Mouse (Mus musculus): Measurements from ENCODE around the gene Pla1a. TPM values are rescaled to one million over a fixed set of nuclear protein-coding genes. Genes with fewer than 3 reads are reported as not detected.

The Pla1a gene
- polyA plus RNA-seq, 1 experiment = 2.3 TPM

GRCm38 (mm10) chr16:38440403-38440802, 7.5 kb upstream of the Pla1a start:
- Histone ChIP-seq H3K4me1 (ENCODE audit: control insufficient read depth, insufficient read depth, low read length) (no peaks in the 10 kb centered on the region), H3K4me3 (ENCODE audit: insufficient read depth, low read length) (no peak overlapping the region), H3K27ac (ENCODE audit: insufficient read depth, low read length) (no peak overlapping the region)
- no peak for TF ChIP-seq POLR2A (IDR thresholded peaks at IDR 0.05; ENCODE audit: extremely low read depth, insufficient read depth, low read length)
- no peak for TF ChIP-seq CTCF (IDR thresholded peaks at IDR 0.05; ENCODE audit: extremely low read depth, insufficient read depth, low read length)

- Histone ChIP-seq H3K4me3 (ENCODE audit: insufficient read depth, low read length) (no peak overlapping the region), H3K27ac (ENCODE audit: insufficient read depth, low read length) (no peak overlapping the region), H3K4me1 (ENCODE audit: control insufficient read depth, insufficient read depth, low read length) (no peaks in the 10 kb centered on the region)
- TF ChIP-seq CTCF (IDR thresholded peaks at IDR 0.05; ENCODE audit: extremely low read depth, insufficient read depth, low read length) = no peak
- no peak for TF ChIP-seq POLR2A (IDR thresholded peaks at IDR 0.05; ENCODE audit: extremely low read depth, insufficient read depth, low read length)
Measured at GRCm38 (mm10) chr16:38439190-38439589, 6.2 kb upstream of the Pla1a start.

GRCm38 (mm10) chr16:38434295-38434795, 1.4 kb upstream of the Pla1a start:
- Histone ChIP-seq H3K4me1 (ENCODE audit: control insufficient read depth, insufficient read depth, low read length) (no peaks in the 10 kb centered on the region), H3K4me3 (ENCODE audit: insufficient read depth, low read length) (no peak overlapping the region), H3K27ac (ENCODE audit: insufficient read depth, low read length) (no peak overlapping the region)
- TF ChIP-seq CTCF (IDR thresholded peaks at IDR 0.05; ENCODE audit: extremely low read depth, insufficient read depth, low read length) = no peak
- no peak for TF ChIP-seq POLR2A (IDR thresholded peaks at IDR 0.05; ENCODE audit: extremely low read depth, insufficient read depth, low read length)

- TF ChIP-seq POLR2A (IDR thresholded peaks at IDR 0.05; ENCODE audit: extremely low read depth, insufficient read depth, low read length) = no peak
- no peak for TF ChIP-seq CTCF (IDR thresholded peaks at IDR 0.05; ENCODE audit: extremely low read depth, insufficient read depth, low read length)
- Histone ChIP-seq H3K27ac (ENCODE audit: insufficient read depth, low read length) (no peak overlapping the region), H3K4me1 (ENCODE audit: control insufficient read depth, insufficient read depth, low read length) (no peaks in the 10 kb centered on the region), H3K4me3 (ENCODE audit: insufficient read depth, low read length) (no peak overlapping the region)
Measured at GRCm38 (mm10) chr16:38433514-38433913, 569 bp upstream of the Pla1a start.

- H3K27ac ChIP-seq (ENCODE audit: insufficient read depth, low read length) = no peak overlapping the region
- TF ChIP-seq CTCF (IDR thresholded peaks at IDR 0.05; ENCODE audit: extremely low read depth, insufficient read depth, low read length) (no peak), POLR2A (IDR thresholded peaks at IDR 0.05; ENCODE audit: extremely low read depth, insufficient read depth, low read length) (no peak)
- no peaks in the 10 kb centered on the region for H3K4me1 ChIP-seq (ENCODE audit: control insufficient read depth, insufficient read depth, low read length)
- H3K4me3 ChIP-seq (ENCODE audit: insufficient read depth, low read length) = no peak overlapping the region
Measured at GRCm38 (mm10) chr16:38431446-38432185, 1.3 kb downstream of the Pla1a start.

- no peak overlapping the region for H3K27ac ChIP-seq (ENCODE audit: insufficient read depth, low read length)
- no peak overlapping the region for H3K4me3 ChIP-seq (ENCODE audit: insufficient read depth, low read length)
- TF ChIP-seq CTCF (IDR thresholded peaks at IDR 0.05; ENCODE audit: extremely low read depth, insufficient read depth, low read length) (no peak), POLR2A (IDR thresholded peaks at IDR 0.05; ENCODE audit: extremely low read depth, insufficient read depth, low read length) (no peak)
- no peaks in the 10 kb centered on the region for H3K4me1 ChIP-seq (ENCODE audit: control insufficient read depth, insufficient read depth, low read length)
Measured at GRCm38 (mm10) chr16:38425799-38426198, 7.1 kb downstream of the Pla1a start.

GRCm38 (mm10) chr16:38425374-38425773, 7.6 kb downstream of the Pla1a start:
- TF ChIP-seq CTCF (IDR thresholded peaks at IDR 0.05; ENCODE audit: extremely low read depth, insufficient read depth, low read length) = no peak
- no peak for TF ChIP-seq POLR2A (IDR thresholded peaks at IDR 0.05; ENCODE audit: extremely low read depth, insufficient read depth, low read length)
- Histone ChIP-seq H3K4me3 (ENCODE audit: insufficient read depth, low read length) (no peak overlapping the region), H3K4me1 (ENCODE audit: control insufficient read depth, insufficient read depth, low read length) (no peaks in the 10 kb centered on the region), H3K27ac (ENCODE audit: insufficient read depth, low read length) (no peak overlapping the region)

- H3K27ac ChIP-seq (ENCODE audit: insufficient read depth, low read length) = no peak overlapping the region
- no peak for TF ChIP-seq POLR2A (IDR thresholded peaks at IDR 0.05; ENCODE audit: extremely low read depth, insufficient read depth, low read length)
- TF ChIP-seq CTCF (IDR thresholded peaks at IDR 0.05; ENCODE audit: extremely low read depth, insufficient read depth, low read length) = no peak
- no peaks in the 10 kb centered on the region for H3K4me1 ChIP-seq (ENCODE audit: control insufficient read depth, insufficient read depth, low read length)
- no peak overlapping the region for H3K4me3 ChIP-seq (ENCODE audit: insufficient read depth, low read length)
Measured at GRCm38 (mm10) chr16:38414953-38415352, 18.0 kb downstream of the Pla1a start.

- Histone ChIP-seq H3K27ac (ENCODE audit: insufficient read depth, low read length) (no peak overlapping the region), H3K4me3 (ENCODE audit: insufficient read depth, low read length) (no peak overlapping the region), H3K4me1 (ENCODE audit: control insufficient read depth, insufficient read depth, low read length) (no peaks in the 10 kb centered on the region)
- TF ChIP-seq CTCF (IDR thresholded peaks at IDR 0.05; ENCODE audit: extremely low read depth, insufficient read depth, low read length) (no peak), POLR2A (IDR thresholded peaks at IDR 0.05; ENCODE audit: extremely low read depth, insufficient read depth, low read length) (no peak)
Measured at GRCm38 (mm10) chr16:38408416-38408815, 24.5 kb downstream of the Pla1a start.

GRCm38 (mm10) chr16:38407584-38407983, 25.4 kb downstream of the Pla1a start:
- H3K4me3 ChIP-seq (ENCODE audit: insufficient read depth, low read length) = no peak overlapping the region
- TF ChIP-seq POLR2A (IDR thresholded peaks at IDR 0.05; ENCODE audit: extremely low read depth, insufficient read depth, low read length) = no peak
- TF ChIP-seq CTCF (IDR thresholded peaks at IDR 0.05; ENCODE audit: extremely low read depth, insufficient read depth, low read length) = no peak
- H3K4me1 ChIP-seq (ENCODE audit: control insufficient read depth, insufficient read depth, low read length) = no peaks in the 10 kb centered on the region
- no peak overlapping the region for H3K27ac ChIP-seq (ENCODE audit: insufficient read depth, low read length)

Measured in cortical plate, adult 2 months (tissue).